Mouse (Mus musculus): ENCODE results near the gene Klf6.

The Klf6 gene

DNA sequence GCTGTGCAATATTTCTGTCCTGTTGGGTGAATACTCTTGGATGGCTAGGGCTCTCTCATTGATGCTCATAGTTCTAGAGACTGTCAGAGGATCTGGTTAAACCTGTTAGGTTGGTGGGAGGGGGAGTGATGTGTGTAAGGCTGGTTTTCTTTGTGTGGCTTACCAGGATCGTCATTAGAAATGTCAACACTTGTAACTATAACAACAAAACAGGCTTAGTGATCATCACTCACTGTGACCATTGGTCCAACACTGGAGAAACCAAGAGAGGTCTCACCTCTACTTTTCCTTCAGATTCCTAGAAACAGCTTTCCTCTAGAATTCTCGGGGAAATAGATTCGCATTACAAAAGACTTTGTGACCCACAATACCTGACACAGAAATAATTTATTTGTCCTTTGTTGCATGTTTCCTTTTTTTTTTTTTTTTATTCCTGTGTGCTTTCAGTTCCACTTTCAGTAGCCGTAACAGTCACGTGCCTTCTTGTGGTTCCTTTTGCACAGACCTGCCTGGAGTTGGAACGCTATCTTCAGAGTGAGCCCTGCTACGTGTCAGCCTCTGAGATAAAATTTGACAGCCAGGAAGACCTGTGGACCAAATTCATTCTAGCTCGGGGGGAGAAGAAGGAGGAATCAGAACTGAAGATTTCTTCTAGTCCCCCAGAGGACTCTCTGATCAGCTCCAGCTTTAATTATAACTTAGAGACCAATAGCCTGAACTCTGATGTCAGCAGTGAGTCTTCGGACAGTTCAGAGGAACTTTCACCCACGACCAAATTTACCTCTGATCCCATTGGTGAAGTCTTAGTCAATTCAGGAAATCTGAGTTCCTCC, 3.2 kb downstream of the Klf6 start:
- no peak for DNase-seq

- DNase-seq: no peak
These were observed 3.8 kb downstream of the Klf6 start for GRCm38 (mm10) chr13:5865098-5865415.

GRCm38 (mm10) chr13:5866091-5866490, 4.8 kb downstream of the Klf6 start:
- DNase-seq: no peak

GRCm38 (mm10) chr13:5866532-5866931, 5.2 kb downstream of the Klf6 start:
- no peak for DNase-seq

DNA sequence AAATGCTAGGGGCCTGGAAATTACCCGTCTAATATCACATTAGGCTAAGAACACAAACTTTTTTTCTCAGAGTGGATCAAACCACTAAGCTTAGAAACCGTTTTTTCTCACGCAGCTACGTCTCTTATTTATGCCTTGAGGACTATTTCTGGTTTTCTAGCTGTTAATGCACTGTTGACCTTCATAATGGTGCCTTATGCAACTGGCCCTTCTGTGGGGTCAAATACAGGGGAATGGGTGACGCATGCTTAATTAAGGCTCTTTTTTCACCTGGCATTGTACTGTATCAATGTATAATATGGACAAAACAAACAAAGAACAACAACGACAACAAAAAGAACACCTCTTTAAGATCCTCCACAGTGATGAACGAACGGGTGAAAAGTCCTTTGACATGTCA, 7.1 kb downstream of the Klf6 start:
- no peak for DNase-seq

GRCm38 (mm10) chr13:5869433-5869832, 8.2 kb downstream of the Klf6 start:
- DNase-seq: no peak

DNA sequence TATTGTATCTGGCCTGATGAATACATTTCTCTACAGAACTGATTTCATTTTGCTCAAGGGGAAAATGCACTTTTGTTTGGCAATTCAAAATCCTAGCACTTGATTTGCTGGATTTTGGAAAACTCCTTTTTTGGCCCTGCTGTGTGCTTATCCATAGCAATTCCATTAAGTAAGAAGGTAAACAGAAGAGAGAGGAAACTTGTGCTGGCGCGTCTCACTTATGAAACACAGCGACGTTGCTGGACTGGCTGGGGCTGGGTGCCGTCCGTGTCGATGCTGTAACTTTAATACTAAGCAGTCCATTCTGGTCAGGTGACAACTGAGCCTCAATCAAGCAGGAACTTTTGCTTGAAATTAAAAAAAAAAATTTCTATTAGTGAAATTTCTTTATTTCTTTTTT, 8.6 kb downstream of the Klf6 start:
- DNase-seq: no peak

DNA sequence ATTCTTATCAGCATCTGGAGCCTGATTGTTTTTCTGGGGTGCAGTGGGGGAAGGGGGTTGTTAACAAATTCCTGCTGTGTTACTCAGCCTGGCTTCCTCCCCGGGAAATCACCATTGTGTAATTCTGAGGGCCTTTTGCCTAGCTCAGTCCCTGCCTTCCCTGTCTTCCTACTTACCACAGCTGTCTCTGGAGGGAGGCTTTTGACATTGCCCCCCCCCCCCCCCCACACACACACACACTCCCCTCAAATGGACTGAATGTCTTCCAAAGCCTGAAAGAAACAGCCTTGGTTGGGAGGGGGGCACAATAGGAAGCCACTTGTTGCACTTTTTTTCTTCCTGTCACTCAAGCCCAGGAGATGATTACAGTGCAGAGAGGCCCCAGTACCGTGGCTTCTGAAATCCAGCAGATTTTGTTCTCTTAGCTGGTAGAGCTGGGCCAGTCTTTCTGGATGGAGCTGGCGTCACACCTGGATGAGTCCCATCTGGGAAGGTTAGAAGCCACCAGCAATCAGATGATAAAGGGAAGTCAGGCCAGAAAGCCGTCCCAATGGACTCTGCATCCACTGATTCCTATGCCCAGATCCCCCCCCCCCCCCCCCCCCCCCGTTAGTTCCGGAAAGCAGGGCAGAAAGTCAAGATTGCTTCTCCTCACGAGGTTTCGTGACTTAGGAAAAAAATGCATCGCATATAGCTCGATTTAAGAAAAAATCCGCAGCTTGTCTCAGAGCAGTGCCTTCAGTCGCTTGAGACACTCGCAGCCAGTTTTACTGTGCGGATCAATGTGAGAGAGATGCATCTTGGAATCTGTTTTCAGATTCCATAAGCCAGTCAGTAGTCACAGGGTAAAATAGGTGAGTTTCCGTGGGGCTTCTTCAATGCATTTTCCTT, 9.3 kb downstream of the Klf6 start:
- no peak for DNase-seq

DNA sequence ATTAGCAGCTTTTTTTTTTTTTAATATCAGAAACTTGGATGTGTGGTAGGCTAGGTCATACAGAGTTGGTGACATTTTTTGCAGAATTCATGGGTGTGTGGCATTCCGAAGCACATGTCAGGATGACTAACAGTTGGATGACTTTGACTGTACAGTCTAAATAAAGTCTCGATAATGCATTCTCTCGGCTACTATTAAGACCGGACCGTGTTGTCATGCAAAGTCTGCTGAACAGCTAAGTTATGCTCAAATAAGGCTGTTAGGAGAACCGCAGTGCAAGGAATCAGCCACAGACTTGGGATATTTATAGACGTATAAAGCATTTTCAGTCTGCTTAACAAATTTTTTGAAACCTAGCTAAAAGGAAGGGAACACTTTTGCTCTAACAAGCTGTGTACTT, 10.1 kb downstream of the Klf6 start:
- no peak for DNase-seq

- no peak for DNase-seq
These were observed 12.4 kb downstream of the Klf6 start for GRCm38 (mm10) chr13:5873681-5874080.

DNA sequence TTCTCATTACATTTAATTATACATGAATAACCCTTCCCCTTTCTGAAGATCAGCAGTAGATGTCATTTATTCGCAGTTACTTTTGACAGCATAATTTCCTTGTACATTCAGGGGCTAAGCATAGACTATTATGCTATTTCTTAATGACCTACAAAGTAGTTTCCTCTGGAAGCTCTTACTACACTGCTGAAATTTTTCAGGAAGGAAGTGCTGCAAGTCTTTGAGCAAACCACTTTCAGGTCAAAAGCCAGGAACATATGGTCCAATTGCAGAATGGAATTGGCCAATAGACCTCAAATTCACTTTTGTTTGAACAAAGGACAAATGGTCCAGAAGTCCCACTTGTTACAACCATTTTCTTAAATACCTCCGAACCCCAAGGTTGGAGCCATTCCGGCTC, 14.2 kb downstream of the Klf6 start:
- DNase-seq: no peak

- no peak for DNase-seq
These were observed 17.5 kb downstream of the Klf6 start for GRCm38 (mm10) chr13:5878748-5879147.

GRCm38 (mm10) chr13:5886810-5887209, 25.5 kb downstream of the Klf6 start:
- no peak for DNase-seq

DNA sequence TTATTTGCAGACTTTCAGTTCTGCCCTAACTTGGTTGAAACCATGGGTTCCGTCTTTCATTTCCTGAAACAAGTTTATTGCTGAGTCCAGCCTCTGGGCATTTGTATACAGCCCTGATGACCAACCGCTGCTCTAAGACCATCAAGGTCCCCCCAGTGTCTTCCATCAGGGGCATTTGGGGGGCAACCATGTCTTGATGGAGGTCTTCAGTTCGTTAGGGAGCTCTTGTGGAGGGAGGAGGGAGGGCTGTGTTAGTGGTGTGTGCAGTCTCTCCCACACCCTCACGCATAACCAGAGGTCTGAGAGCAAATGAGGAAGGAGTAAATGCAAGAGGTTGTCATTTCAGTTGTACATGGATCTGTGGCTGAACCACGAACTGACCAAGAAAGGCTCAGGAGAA, 26.9 kb downstream of the Klf6 start:
- DNase-seq: no peak

GRCm38 (mm10) chr13:5888731-5889130, 27.4 kb downstream of the Klf6 start:
- no peak for DNase-seq

DNA sequence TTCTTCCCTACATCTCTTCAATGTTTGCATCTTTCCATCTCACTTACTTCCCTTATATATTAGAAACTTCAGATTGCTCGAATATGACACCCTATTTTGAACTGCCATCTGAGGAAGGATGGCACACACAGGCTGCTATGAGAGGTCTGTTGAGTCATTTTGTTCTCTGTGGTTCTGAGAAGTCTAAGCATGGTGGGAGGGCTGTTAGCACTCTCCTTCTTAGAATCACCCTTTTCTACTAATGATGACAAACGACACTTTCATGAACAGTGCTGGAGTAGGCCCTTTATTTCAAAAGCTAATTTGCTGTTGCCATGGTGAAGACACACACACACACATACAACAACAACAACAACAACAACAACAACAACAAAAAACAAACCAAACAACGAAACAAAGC, 28.8 kb downstream of the Klf6 start:
- no peak for DNase-seq

GRCm38 (mm10) chr13:5892684-5893447, 31.6 kb downstream of the Klf6 start:
- DNase-seq: no peak

DNA sequence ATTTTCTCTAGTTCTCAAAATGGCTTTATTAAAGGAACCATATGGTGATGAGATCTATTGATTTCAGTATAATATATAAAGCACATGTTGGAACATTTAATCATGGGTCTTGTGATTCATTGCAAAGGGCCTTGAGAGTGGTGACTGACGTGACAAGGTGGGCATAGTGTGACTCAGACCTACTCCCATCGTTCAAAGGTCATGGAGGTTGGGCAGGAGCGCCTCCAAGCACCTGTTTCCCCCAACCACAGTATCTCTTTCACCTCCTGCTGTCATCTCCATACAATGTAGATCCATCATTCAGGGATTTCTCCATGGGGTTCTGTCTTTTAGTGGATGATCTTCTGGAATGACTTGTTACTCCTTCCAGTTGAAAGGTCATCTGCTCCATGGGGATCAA, 33.6 kb downstream of the Klf6 start:
- DNase-seq: no peak

DNA sequence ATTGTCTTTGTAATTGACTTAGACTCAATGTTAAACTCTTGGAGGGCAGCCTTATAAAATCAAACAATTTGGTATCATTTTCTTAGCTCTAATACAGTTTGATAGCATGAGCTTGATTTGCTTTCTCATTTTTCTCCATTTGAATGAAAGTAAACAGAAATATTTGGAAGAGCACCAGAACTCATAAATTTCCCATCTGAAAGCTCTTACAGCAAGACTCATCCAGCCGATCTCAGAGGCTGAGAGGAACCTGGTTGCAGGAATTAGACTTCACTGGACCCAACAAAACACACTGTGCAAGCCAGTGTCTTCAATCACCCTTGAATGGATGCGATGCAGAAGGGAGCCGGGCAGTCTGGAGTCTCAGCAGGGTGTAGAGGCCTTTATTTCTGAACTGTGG, 34.6 kb downstream of the Klf6 start:
- DNase-seq: no peak

GRCm38 (mm10) chr13:5897176-5897959, 36.1 kb downstream of the Klf6 start:
- no peak for DNase-seq

- DNase-seq: no peak
These were observed 37.7 kb downstream of the Klf6 start for GRCm38 (mm10) chr13:5899021-5899420.

DNA sequence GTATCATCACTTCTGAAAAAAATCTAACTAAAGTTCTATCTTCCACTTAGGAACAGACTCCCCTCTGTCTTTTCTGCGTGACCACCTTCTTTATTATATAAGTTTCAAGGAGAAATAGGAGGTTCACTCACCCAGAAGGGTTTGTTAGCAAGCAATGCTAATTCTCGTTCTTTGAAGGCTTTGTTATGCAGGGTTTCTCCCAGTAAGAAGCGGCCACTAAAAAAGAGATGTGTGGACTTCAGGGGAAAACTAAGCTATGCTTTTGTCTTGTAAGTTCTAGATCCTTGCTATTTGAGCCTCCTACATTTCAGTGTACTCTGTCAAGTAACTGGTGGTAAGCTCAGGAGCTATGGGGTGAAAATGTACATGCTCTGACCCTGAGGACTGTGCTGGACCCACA, 38.4 kb downstream of the Klf6 start:
- DNase-seq: no peak

GRCm38 (mm10) chr13:5913201-5913600, 51.9 kb downstream of the Klf6 start:
- DNase-seq: no peak
